Mouse (Mus musculus) lung, adult 2 months (tissue): Measurements from ENCODE around the gene Mitd1.

Source experiments
- CTCF ChIP-seq: fragments of 200-500 bp; IDR thresholded peaks from 2 replicates; pipeline ENCODE4 v1.5.1; 2011; ENCODE audit warnings: mild to moderate bottlenecking, low read length, control low read depth; ENCODE audit not compliant: insufficient read depth
- POLR2A ChIP-seq: fragments of 200-500 bp; IDR thresholded peaks from 2 replicates; pipeline ENCODE4 v1.6.1; 2011; ENCODE audit warnings: low read depth, mild to moderate bottlenecking, control low read depth, low read length, borderline replicate concordance; ENCODE audit errors: extremely low read depth

- TF ChIP-seq CTCF (no peak), POLR2A (no peak)
Measured at GRCm38 (mm10) chr1:37899816-37900215, 9.6 kb upstream of the Mitd1 start.
